Mouse (Mus musculus) neural tube, embryonic 11.5 days (tissue): ENCODE results near the gene Cfap157. TPM values are rescaled to one million over a fixed set of nuclear protein-coding genes. Genes with fewer than 3 reads are reported as not detected.

ENCODE experiments used
- ATAC-seq: fragments of 200-750 bp; cut with Nextera tagmentation; 2 replicates; pipeline ENCODE4 v1.8.0; 2017; ENCODE audit warnings: moderate number of reproducible peaks, mild to moderate bottlenecking, moderate TSS enrichment, moderate library complexity; ENCODE audit not compliant: insufficient read depth, low FRiP score, low TSS enrichment
- DNase-seq: peaks from one replicate; pipeline ENCODE4 v3.0.0-alpha.2; 2015; ENCODE audit warnings: low spot score
- H3K27ac ChIP-seq: fragments of 300-500 bp; sonication (generic); 2 replicates; pipeline ENCODE4 v1.5.1; 2014; ENCODE audit warnings: low read depth, mild to moderate bottlenecking, low read length
- H3K27me3 ChIP-seq: fragments of 300-500 bp; sonication (generic); 2 replicates; pipeline ENCODE4 v1.6.1; 2014; ENCODE audit warnings: mild to moderate bottlenecking, low read length, mixed read lengths; ENCODE audit not compliant: control insufficient read depth, insufficient read depth
- H3K36me3 ChIP-seq: fragments of 300-500 bp; sonication (generic); 2 replicates; pipeline ENCODE4 v1.6.1; 2014; ENCODE audit warnings: mild to moderate bottlenecking, low read length, moderate library complexity, mixed read lengths; ENCODE audit not compliant: control insufficient read depth, insufficient read depth
- H3K4me1 ChIP-seq: fragments of 300-500 bp; sonication (generic); 2 replicates; pipeline ENCODE4 v1.6.1; 2014; ENCODE audit warnings: low read length, mixed read lengths; ENCODE audit not compliant: control insufficient read depth, insufficient read depth
- H3K4me2 ChIP-seq: fragments of 300-500 bp; sonication (generic); 2 replicates; pipeline ENCODE4 v1.6.1; 2014; ENCODE audit warnings: low read depth, mild to moderate bottlenecking, moderate library complexity
- H3K4me3 ChIP-seq: fragments of 300-500 bp; sonication (generic); 2 replicates; pipeline ENCODE4 v1.5.1; 2014; ENCODE audit warnings: low read depth, low read length
- H3K9ac ChIP-seq: fragments of 300-500 bp; sonication (generic); 2 replicates; pipeline ENCODE4 v1.6.1; 2014; ENCODE audit warnings: mild to moderate bottlenecking, low read length
- H3K9me3 ChIP-seq: fragments of 300-500 bp; sonication (generic); 2 replicates; pipeline ENCODE4 v1.6.1; 2016; ENCODE audit warnings: low read length; ENCODE audit not compliant: control insufficient read depth
- WGBS: fragments of 180-500 bp; shearing (Covaris S2); extraction: QIAGEN DNeasy Blood & Tissue Kit; methylation state at CpG from one replicate; pipeline ENCODE4 v1.1.7; 2014; 5-methylcytosine and 5-hydroxymethylcytosine counted together
- polyA plus RNA-seq: library from polyadenylated mRNA; unstranded; fragments of >200 nt; fragmentation: Nextera tagmentation; extraction: Ambion mirVana; gene quantifications from 2 replicates; pipeline ENCODE4 v1.2.1, GENCODE M21; 2014

The Cfap157 gene
- polyA plus RNA-seq, 1 experiment from 2014 or later, result not detected

GRCm38 (mm10) chr2:32736306-32736829 lies 47.9 kb downstream of the Cfap157 start:
- H3K4me1 ChIP-seq, result peaks cover 7% of the 10 kb centered on the region
- 0 out of 2 replicates have a peak, but pooled peaks cover 3% of the 10 kb centered on the region for H3K27me3 ChIP-seq
- no peak overlapping the region for H3K27ac ChIP-seq
- H3K9ac ChIP-seq, result no peak overlapping the region
- DNase-seq (no peak), ATAC-seq (no peak)
- H3K4me3 ChIP-seq, result no peak overlapping the region
- H3K36me3 ChIP-seq, result no peaks in the 10 kb centered on the region
- no peaks in the 10 kb centered on the region for H3K9me3 ChIP-seq
- WGBS, result 39% methylated on average over 3 of the region's 3 CpGs
- no peak overlapping the region for H3K4me2 ChIP-seq

GRCm38 (mm10) chr2:32734933-32735332 lies 49.3 kb downstream of the Cfap157 start:
- ATAC-seq, result no peak
- Histone ChIP-seq H3K9me3 (no peaks in the 10 kb centered on the region), H3K36me3 (no peaks in the 10 kb centered on the region), H3K4me2 (no peak overlapping the region), H3K27me3 (0 out of 2 replicates have a peak, but pooled peaks cover 3% of the 10 kb centered on the region), H3K9ac (no peak overlapping the region), H3K4me3 (no peak overlapping the region), H3K27ac (no peak overlapping the region), H3K4me1 (peaks cover 3% of the 10 kb centered on the region; the same call in 1 of the 2 replicates)
- WGBS, result 67% methylated on average over 4 of the region's 4 CpGs
- DNase-seq, result no peak

GRCm38 (mm10) chr2:32734480-32734879 lies 49.7 kb downstream of the Cfap157 start:
- DNase-seq (no peak), ATAC-seq (no peak)
- no peaks in the 10 kb centered on the region for H3K9me3 ChIP-seq
- H3K4me3 ChIP-seq, result no peak overlapping the region
- H3K27ac ChIP-seq, result no peak overlapping the region
- peaks cover 3% of the 10 kb centered on the region; the same call in 1 of the 2 replicates for H3K4me1 ChIP-seq
- WGBS, result 39% methylated on average over 4 of the region's 4 CpGs
- no peaks in the 10 kb centered on the region for H3K27me3 ChIP-seq
- H3K36me3 ChIP-seq, result no peaks in the 10 kb centered on the region
- no peak overlapping the region for H3K4me2 ChIP-seq
- H3K9ac ChIP-seq, result no peak overlapping the region

DNA sequence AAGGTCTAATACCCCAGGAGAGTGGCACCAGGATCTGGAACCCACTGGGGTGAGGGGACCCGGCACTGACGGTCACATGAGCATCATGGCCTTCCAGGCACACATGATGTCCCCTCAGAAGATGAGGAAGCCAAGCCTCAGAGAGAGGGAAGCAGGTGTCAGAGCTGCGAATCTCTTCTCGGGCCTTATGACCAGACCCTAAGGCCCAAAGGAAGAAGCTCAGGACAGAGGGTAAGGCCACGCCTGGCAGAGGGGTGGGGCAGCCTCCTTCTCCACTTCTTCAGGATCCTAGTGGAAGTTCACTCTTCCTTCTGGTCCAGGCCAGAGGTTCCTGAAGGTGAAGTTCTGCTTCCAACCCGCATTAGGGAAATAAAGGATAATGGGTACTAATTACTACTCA lies 51.5 kb downstream of the Cfap157 start:
- DNase-seq (no peak), ATAC-seq (no peak)
- no peaks in the 10 kb centered on the region for H3K36me3 ChIP-seq
- H3K4me3 ChIP-seq, result no peak overlapping the region
- no peak overlapping the region for H3K4me2 ChIP-seq
- H3K27ac ChIP-seq, result no peak overlapping the region
- H3K9me3 ChIP-seq, result no peaks in the 10 kb centered on the region
- no peak overlapping the region for H3K9ac ChIP-seq
- no peaks in the 10 kb centered on the region for H3K27me3 ChIP-seq
- 81% methylated on average over 6 of the region's 6 CpGs for WGBS
- peaks cover 3% of the 10 kb centered on the region; the same call in 1 of the 2 replicates for H3K4me1 ChIP-seq

- no peaks in the 10 kb centered on the region for H3K9me3 ChIP-seq
- H3K4me3 ChIP-seq, result no peak overlapping the region
- no peaks in the 10 kb centered on the region for H3K27me3 ChIP-seq
- H3K9ac ChIP-seq, result no peak overlapping the region; the same call in 1 of the 2 replicates
- no peaks in the 10 kb centered on the region for H3K36me3 ChIP-seq
- H3K4me2 ChIP-seq, result no peak overlapping the region
- ATAC-seq (no peak), DNase-seq (no peak)
- WGBS, result 70% methylated on average over 4 of the region's 4 CpGs
- H3K27ac ChIP-seq, result no peak overlapping the region
- H3K4me1 ChIP-seq, result peaks cover 6% of the 10 kb centered on the region; the same call in 1 of the 2 replicates
Measured at GRCm38 (mm10) chr2:32731911-32732310, 52.3 kb downstream of the Cfap157 start.

- 0 out of 2 replicates have a peak overlapping the region, but pooled peaks have one; percentile 17 for H3K4me2 ChIP-seq
Measured at GRCm38 (mm10) chr2:32730854-32731253, 53.4 kb downstream of the Cfap157 start.

GRCm38 (mm10) chr2:32729547-32729946 lies 54.7 kb downstream of the Cfap157 start:
- no peak for ATAC-seq
- 61% methylated on average over 4 of the region's 4 CpGs for WGBS
- no peak overlapping the region for H3K27ac ChIP-seq
- no peaks in the 10 kb centered on the region for H3K27me3 ChIP-seq
- peaks cover 6% of the 10 kb centered on the region; the same call in 1 of the 2 replicates for H3K4me1 ChIP-seq
- H3K4me2 ChIP-seq, result no peak overlapping the region
- no peak overlapping the region for H3K4me3 ChIP-seq
- no peak for DNase-seq
- no peaks in the 10 kb centered on the region for H3K36me3 ChIP-seq
- H3K9me3 ChIP-seq, result no peaks in the 10 kb centered on the region
- no peak overlapping the region for H3K9ac ChIP-seq

More at GRCm38 (mm10) chr2:32730854-32731253, 53.4 kb downstream of the Cfap157 start:
- Histone ChIP-seq H3K27ac (no peak overlapping the region), H3K9me3 (no peaks in the 10 kb centered on the region), H3K4me1 (peaks cover 6% of the 10 kb centered on the region; the same call in 1 of the 2 replicates), H3K36me3 (no peaks in the 10 kb centered on the region), H3K4me3 (no peak overlapping the region), H3K27me3 (no peaks in the 10 kb centered on the region), H3K9ac (no peak overlapping the region)
- ATAC-seq, result no peak
- 40% methylated on average over 11 of the region's 11 CpGs for WGBS
- DNase-seq, result peak; percentile 57

- H3K36me3 ChIP-seq, result no peaks in the 10 kb centered on the region
- H3K4me1 ChIP-seq, result peaks cover 6% of the 10 kb centered on the region; the same call in 1 of the 2 replicates
- H3K9ac ChIP-seq, result no peak overlapping the region
- peak overlapping the region; percentile 2; the same call in 1 of the 2 replicates for H3K4me2 ChIP-seq
- DNase-seq (no peak), ATAC-seq (no peak)
- H3K27ac ChIP-seq, result no peak overlapping the region
- WGBS, result 50% methylated on average over 7 of the region's 7 CpGs
- H3K27me3 ChIP-seq, result no peaks in the 10 kb centered on the region
- 0 out of 2 replicates have a peak overlapping the region, but pooled peaks have one; percentile 0 for H3K4me3 ChIP-seq
- H3K9me3 ChIP-seq, result no peaks in the 10 kb centered on the region
Measured at GRCm38 (mm10) chr2:32728463-32728862, 55.8 kb downstream of the Cfap157 start.

DNA sequence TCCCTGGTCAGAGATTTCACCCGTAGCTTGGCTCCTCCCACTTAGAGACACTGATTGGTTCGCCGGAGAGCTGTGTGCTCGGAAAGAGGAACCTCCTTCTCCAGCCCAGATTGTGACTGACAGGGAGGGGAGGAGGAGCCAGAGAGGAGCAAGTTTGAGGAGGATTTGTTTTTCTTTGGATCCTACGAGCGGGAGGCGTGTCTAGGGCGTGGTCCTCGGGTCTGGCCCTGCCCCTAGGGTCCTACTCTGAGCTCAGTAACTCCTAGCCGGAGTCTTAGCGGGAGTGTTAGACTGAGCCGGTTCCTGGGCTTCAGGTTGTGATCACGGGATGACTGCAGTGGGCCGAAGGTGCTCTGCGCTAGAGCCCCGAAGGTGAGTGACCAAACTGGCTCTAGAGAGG lies 56.8 kb downstream of the Cfap157 start:
- H3K9ac ChIP-seq, result peak overlapping the region; percentile 47; the same call in 1 of the 2 replicates
- ATAC-seq (peak; percentile 93), DNase-seq (peak; percentile 93)
- H3K4me3 ChIP-seq, result no peak overlapping the region; the same call in 1 of the 2 replicates
- no peaks in the 10 kb centered on the region for H3K9me3 ChIP-seq
- no peak overlapping the region for H3K27ac ChIP-seq
- WGBS, result 2% methylated on average over 16 of the region's 16 CpGs
- no peaks in the 10 kb centered on the region for H3K27me3 ChIP-seq
- H3K36me3 ChIP-seq, result no peaks in the 10 kb centered on the region
- peaks cover 3% of the 10 kb centered on the region; the same call in 1 of the 2 replicates for H3K4me1 ChIP-seq
- H3K4me2 ChIP-seq, result peak overlapping the region; percentile 42
